Mouse (Mus musculus): ENCODE measurements around the gene Gbf1.

The Gbf1 gene

GRCm38 (mm10) chr19:46296938-46297337 is 144.6 kb downstream of the Gbf1 start:
- CTCF ChIA-PET, result no interaction called here

- CTCF ChIA-PET, result no interaction called here
Measured at GRCm38 (mm10) chr19:46300294-46301045, 148.2 kb downstream of the Gbf1 start.

- CTCF ChIA-PET, result no interaction called here
Measured at GRCm38 (mm10) chr19:46302551-46302950, 150.2 kb downstream of the Gbf1 start.

GRCm38 (mm10) chr19:46303251-46304215 is 151.2 kb downstream of the Gbf1 start:
- CTCF ChIA-PET, result no interaction called here

- CTCF ChIA-PET, result interaction anchor here (2.2 kb wide), 1 partner anchor 25 kb away, joined by 6 read pairs; no protein-coding TSS in a partner anchor
Measured at GRCm38 (mm10) chr19:46304216-46304841, 152.0 kb downstream of the Gbf1 start, which contains the start of gene Nfkb2. Nfkb2 (plus strand) TSS chr19:46304320.

GRCm38 (mm10) chr19:46304908-46305333 is 152.6 kb downstream of the Gbf1 start:
- CTCF ChIA-PET, result interaction anchor here (2.2 kb wide), 1 partner anchor 24 kb away, joined by 6 read pairs; no protein-coding TSS in a partner anchor

GRCm38 (mm10) chr19:46305432-46306267 is 153.3 kb downstream of the Gbf1 start:
- CTCF ChIA-PET, result interaction anchor here (0.6 to 2.2 kb wide), 3 partner anchors 23 to 206 kb away, joined by 5 to 8 read pairs (median 6); no protein-coding TSS in a partner anchor

GRCm38 (mm10) chr19:46306268-46306610 is 153.9 kb downstream of the Gbf1 start:
- CTCF ChIA-PET, result interaction anchor here (0.6 to 2.2 kb wide), 3 partner anchors 23 to 206 kb away, joined by 5 to 8 read pairs (median 6); no protein-coding TSS in a partner anchor

GRCm38 (mm10) chr19:46306751-46307289 is 154.5 kb downstream of the Gbf1 start:
- CTCF ChIA-PET, result interaction anchor here (0.6 to 0.8 kb wide), 3 partner anchors 22 to 207 kb away, joined by 3 to 8 read pairs (median 5); no protein-coding TSS in a partner anchor

GRCm38 (mm10) chr19:46307781-46308180 is 155.5 kb downstream of the Gbf1 start:
- CTCF ChIA-PET, result no interaction called here

GRCm38 (mm10) chr19:46308303-46308702 is 156.0 kb downstream of the Gbf1 start:
- CTCF ChIA-PET, result no interaction called here

- CTCF ChIA-PET, result no interaction called here
Measured at GRCm38 (mm10) chr19:46308706-46309435, 156.6 kb downstream of the Gbf1 start.

- CTCF ChIA-PET, result interaction anchor here (0.6 to 1.4 kb wide), 2 partner anchors 19 to 598 kb away, joined by 3 to 6 read pairs; no protein-coding TSS in a partner anchor
Measured at GRCm38 (mm10) chr19:46309651-46310305, 157.5 kb downstream of the Gbf1 start.

GRCm38 (mm10) chr19:46310312-46310865 is 158.1 kb downstream of the Gbf1 start:
- CTCF ChIA-PET, result interaction anchor here (0.6 to 1.4 kb wide), 2 partner anchors 19 to 598 kb away, joined by 3 to 6 read pairs; no protein-coding TSS in a partner anchor

GRCm38 (mm10) chr19:46311341-46311740 is 159.0 kb downstream of the Gbf1 start:
- CTCF ChIA-PET, result no interaction called here

GRCm38 (mm10) chr19:46312566-46312965 is 160.3 kb downstream of the Gbf1 start:
- CTCF ChIA-PET, result no interaction called here

GRCm38 (mm10) chr19:46313116-46313515 is 160.8 kb downstream of the Gbf1 start:
- CTCF ChIA-PET, result no interaction called here

- CTCF ChIA-PET, result no interaction called here
Measured at GRCm38 (mm10) chr19:46313591-46313990, 161.3 kb downstream of the Gbf1 start.

GRCm38 (mm10) chr19:46314151-46314601 is 161.9 kb downstream of the Gbf1 start:
- CTCF ChIA-PET, result no interaction called here
